Mouse (Mus musculus) kidney, embryonic 16.5 days (tissue): ENCODE data around the gene Rem1. TPM values are rescaled to one million over a fixed set of nuclear protein-coding genes. Genes with fewer than 3 reads are reported as not detected.
"Not testable (repeated sequence)": the region's sequence is repeated elsewhere in the genome, so short reads cannot be mapped to it uniquely, and the experiment has no call there.

Source experiments
- ATAC-seq: fragments of 200-750 bp; cut with Nextera tagmentation; 2 replicates; pipeline ENCODE4 v1.8.0; 2017; ENCODE audit warnings: moderate TSS enrichment; ENCODE audit not compliant: low FRiP score, low TSS enrichment
- H3K27ac ChIP-seq: fragments of 300-500 bp; sonication (generic); 2 replicates; pipeline ENCODE4 v1.5.1; 2014; ENCODE audit warnings: low read length
- H3K27me3 ChIP-seq: fragments of 300-500 bp; sonication (generic); 2 replicates; pipeline ENCODE4 v1.6.1; 2014; ENCODE audit warnings: low read length, control low read depth, mixed read lengths; ENCODE audit not compliant: insufficient read depth
- H3K36me3 ChIP-seq: fragments of 300-500 bp; sonication (generic); 2 replicates; pipeline ENCODE4 v1.6.1; 2014; ENCODE audit warnings: low read length, control low read depth, mixed read lengths; ENCODE audit not compliant: insufficient read depth
- H3K4me1 ChIP-seq: fragments of 300-500 bp; sonication (generic); 2 replicates; pipeline ENCODE4 v1.6.1; 2014; ENCODE audit warnings: low read length, control low read depth, mixed read lengths; ENCODE audit not compliant: insufficient read depth
- H3K4me2 ChIP-seq: fragments of 300-500 bp; sonication (generic); replicated peaks from 2 replicates; pipeline ENCODE4 v1.6.1; 2014; ENCODE audit warnings: low read depth, low read length
- H3K4me3 ChIP-seq: fragments of 300-500 bp; sonication (generic); 2 replicates; pipeline ENCODE4 v1.5.1; 2014; ENCODE audit warnings: mild to moderate bottlenecking, low read length
- H3K9ac ChIP-seq: fragments of 300-500 bp; sonication (generic); replicated peaks from 2 replicates; pipeline ENCODE4 v1.6.1; 2014; ENCODE audit warnings: low read length
- H3K9me3 ChIP-seq: fragments of 300-500 bp; sonication (generic); 2 replicates; pipeline ENCODE4 v1.6.1; 2016; ENCODE audit warnings: low read length, control low read depth
- WGBS: fragments of 180-500 bp; shearing (Covaris S2); extraction: QIAGEN DNeasy Blood & Tissue Kit; methylation state at CpG from one replicate; pipeline ENCODE4 v1.1.7; 2014; 5-methylcytosine and 5-hydroxymethylcytosine counted together
- polyA plus RNA-seq: library from polyadenylated mRNA; unstranded; fragments of >200 nt; fragmentation: Nextera tagmentation; extraction: Ambion mirVana; gene quantifications from 2 replicates; pipeline ENCODE4 v1.2.1, GENCODE M21; 2015

The Rem1 gene
- polyA plus RNA-seq, 1 experiment from 2014 or later, result 59.1 TPM

- no peak overlapping the region for H3K4me3 ChIP-seq
- 38% methylated on average over 6 of the region's 6 CpGs for WGBS
- peak overlapping the region; percentile 99 for H3K27ac ChIP-seq
- H3K4me1 ChIP-seq, result peaks cover 56% of the 10 kb centered on the region
- no peaks in the 10 kb centered on the region for H3K9me3 ChIP-seq
- no peaks in the 10 kb centered on the region for H3K27me3 ChIP-seq
- H3K36me3 ChIP-seq, result peaks cover under 1% of the 10 kb centered on the region; the same call in 1 of the 2 replicates
- no peak for ATAC-seq
- no peak overlapping the region for H3K4me2 ChIP-seq
- H3K9ac ChIP-seq, result no peak overlapping the region
These were observed 12.1 kb downstream of the Rem1 start for GRCm38 (mm10) chr2:152638865-152639264.

DNA sequence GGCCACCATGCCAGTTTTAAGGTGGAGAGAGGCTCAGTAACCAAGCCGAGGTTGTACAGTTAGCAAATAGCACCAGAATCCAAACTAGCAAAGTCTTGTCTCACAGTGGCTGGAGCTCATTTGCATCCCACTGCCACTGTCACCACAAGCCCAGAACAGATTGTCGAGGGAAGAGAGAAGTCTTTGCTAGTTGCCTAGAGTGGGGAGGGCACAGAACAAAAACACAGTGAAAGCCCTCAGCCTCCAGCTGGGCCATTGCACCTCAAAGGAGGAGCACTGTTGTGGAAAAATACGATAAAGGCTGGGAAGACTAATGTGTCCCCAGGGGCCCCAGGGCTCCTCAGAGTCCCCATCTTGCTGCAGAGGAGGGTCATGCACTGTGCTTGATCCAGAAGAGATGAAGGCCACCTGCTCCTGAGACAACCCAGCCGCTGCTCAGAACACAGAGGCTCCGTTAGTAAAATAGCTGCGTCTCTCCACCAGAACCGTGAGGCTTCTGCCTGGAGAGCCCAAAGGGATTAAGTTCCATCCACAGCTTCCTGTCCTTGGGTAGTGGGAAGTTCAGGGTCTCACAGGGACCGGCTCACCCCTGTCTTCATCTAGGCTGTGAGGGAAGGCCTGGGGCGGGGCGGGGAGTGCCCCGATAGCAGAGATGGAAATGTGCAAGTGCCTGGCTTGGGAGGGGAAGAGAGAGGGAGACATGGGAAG lies 12.8 kb downstream of the Rem1 start:
- Histone ChIP-seq H3K36me3 (no peaks in the 10 kb centered on the region), H3K4me3 (no peak overlapping the region), H3K4me2 (0 out of 2 replicates have a peak overlapping the region, but pooled peaks have one; percentile 3), H3K4me1 (peaks cover 51% of the 10 kb centered on the region), H3K27me3 (no peaks in the 10 kb centered on the region), H3K9me3 (no peaks in the 10 kb centered on the region), H3K9ac (peak overlapping the region; percentile 54; the same call in 1 of the 2 replicates), H3K27ac (peak overlapping the region; percentile 99)
- peak; percentile 81 for ATAC-seq
- 6% methylated on average over 11 of the region's 11 CpGs for WGBS

GRCm38 (mm10) chr2:152652901-152653620 lies 26.3 kb downstream of the Rem1 start:
- Histone ChIP-seq H3K4me3 (no peak overlapping the region), H3K9me3 (no peaks in the 10 kb centered on the region), H3K27me3 (no peaks in the 10 kb centered on the region), H3K4me2 (no peak overlapping the region), H3K36me3 (no peaks in the 10 kb centered on the region), H3K9ac (no peak overlapping the region), H3K27ac (no peak overlapping the region), H3K4me1 (peaks cover 14% of the 10 kb centered on the region)
- 56% methylated on average over 10 of the region's 10 CpGs for WGBS
- no peak for ATAC-seq

GRCm38 (mm10) chr2:152653874-152654715 lies 27.3 kb downstream of the Rem1 start:
- Histone ChIP-seq H3K9me3 (no peaks in the 10 kb centered on the region), H3K4me3 (no peak overlapping the region), H3K27me3 (no peaks in the 10 kb centered on the region), H3K27ac (no peak overlapping the region), H3K4me2 (no peak overlapping the region), H3K36me3 (no peaks in the 10 kb centered on the region), H3K4me1 (peaks cover 14% of the 10 kb centered on the region), H3K9ac (no peak overlapping the region)
- 42% methylated on average over 14 of the region's 14 CpGs for WGBS
- no peak for ATAC-seq

DNA sequence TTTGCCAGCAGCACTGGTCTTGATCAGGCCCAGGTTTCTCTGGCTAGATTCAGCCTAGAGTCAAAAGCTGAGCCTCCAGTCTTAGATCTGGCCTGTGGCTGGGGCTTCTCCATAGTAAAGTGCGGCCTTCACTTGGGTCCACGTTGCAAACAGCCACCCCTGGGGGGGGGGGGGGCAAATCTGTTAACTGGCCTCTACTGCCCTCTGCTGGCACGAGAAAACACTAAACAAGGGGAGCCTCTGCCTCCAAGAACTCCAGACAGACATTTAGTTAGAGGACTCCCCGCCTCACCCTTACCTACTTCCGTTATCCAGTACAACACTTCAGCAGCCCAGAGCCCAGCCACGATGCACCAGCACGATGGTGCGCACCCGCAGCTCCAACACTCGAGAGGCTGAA lies 30.6 kb downstream of the Rem1 start:
- ATAC-seq, result no peak
- 66% methylated on average over 10 of the region's 10 CpGs for WGBS

GRCm38 (mm10) chr2:152661163-152661562 lies 34.4 kb downstream of the Rem1 start:
- ATAC-seq, result no peak
- H3K9ac ChIP-seq, result no peak overlapping the region
- H3K4me3 ChIP-seq, result no peak overlapping the region
- H3K27me3 ChIP-seq, result no peaks in the 10 kb centered on the region
- no peaks in the 10 kb centered on the region for H3K9me3 ChIP-seq
- no peaks in the 10 kb centered on the region for H3K36me3 ChIP-seq
- no peaks in the 10 kb centered on the region for H3K4me1 ChIP-seq
- H3K4me2 ChIP-seq, result no peak overlapping the region
- 77% methylated on average over 6 of the region's 6 CpGs for WGBS
- no peak overlapping the region for H3K27ac ChIP-seq

More for the DNA sequence above, 30.6 kb downstream of the Rem1 start:
- Histone ChIP-seq H3K9ac (no peak overlapping the region), H3K27me3 (no peaks in the 10 kb centered on the region), H3K4me3 (no peak overlapping the region), H3K27ac (no peak overlapping the region), H3K9me3 (no peaks in the 10 kb centered on the region), H3K4me1 (peaks cover 14% of the 10 kb centered on the region), H3K4me2 (no peak overlapping the region), H3K36me3 (no peaks in the 10 kb centered on the region)

DNA sequence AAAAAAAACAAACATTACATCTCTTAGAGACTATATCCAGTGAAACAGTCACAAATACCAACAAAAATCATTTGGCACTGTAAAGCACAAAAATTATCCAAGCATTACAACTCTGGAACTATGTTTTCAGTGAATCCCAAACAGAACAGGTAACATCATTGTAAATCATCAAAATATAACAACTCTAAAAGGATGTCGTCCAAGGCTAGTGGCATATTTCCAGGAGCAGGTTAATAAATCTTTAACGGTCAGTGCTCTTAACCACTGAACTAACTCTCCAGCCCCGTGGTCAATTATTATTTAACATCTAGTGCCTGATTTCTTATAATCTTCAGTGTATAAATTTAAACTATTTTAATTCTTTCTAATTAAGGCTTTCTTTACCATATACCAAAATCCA lies 39.4 kb downstream of the Rem1 start:
- H3K4me3 ChIP-seq, H3K27me3 ChIP-seq, H3K36me3 ChIP-seq, H3K9ac ChIP-seq, ATAC-seq, H3K9me3 ChIP-seq, H3K4me2 ChIP-seq, H3K27ac ChIP-seq: not testable (repeated sequence)
- WGBS, result 44% methylated on average over 3 of the region's 3 CpGs
- H3K4me1 ChIP-seq, result peaks cover 11% of the 10 kb centered on the region

DNA sequence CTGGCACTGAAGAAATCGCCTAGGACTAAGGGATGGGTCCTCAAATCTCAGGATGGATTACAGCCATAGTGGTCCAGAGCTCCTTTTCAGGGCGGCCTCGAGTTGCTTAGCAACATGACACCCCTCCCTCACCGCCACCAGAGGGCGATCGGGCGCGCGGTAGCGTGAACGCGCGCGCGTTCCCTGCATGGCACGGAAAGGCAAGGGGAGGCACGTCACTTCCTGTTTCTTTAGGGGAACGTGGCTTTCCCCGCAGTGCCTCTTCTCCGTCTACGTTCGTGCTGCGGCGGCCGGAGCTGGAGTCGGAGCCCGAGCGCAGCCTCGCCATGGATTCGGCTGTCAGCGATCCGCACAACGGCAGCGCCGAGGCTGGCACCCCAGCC lies 42.5 kb downstream of the Rem1 start, which contains the start of gene H13:
Gene H13, plus strand, starts transcription at position 206 of the 383 bp plus-strand sequence.
- ATAC-seq, result peak; percentile 78
- H3K4me3 ChIP-seq, result peak within 1 kb of the TSS; percentile 88
- H3K4me2 ChIP-seq, result peak within 1 kb of the TSS; percentile 68
- H3K27ac ChIP-seq, result peak within 1 kb of the TSS; percentile 90
- H3K36me3 ChIP-seq, result peaks cover 12% of the 10 kb centered on the region; the same call in 1 of the 2 replicates
- H3K9ac ChIP-seq, result peak within 1 kb of the TSS; percentile 93
- H3K9me3 ChIP-seq, result no peaks in the 10 kb centered on the region
- no peaks in the 10 kb centered on the region for H3K27me3 ChIP-seq
- 0% methylated on average over 35 of the region's 35 CpGs for WGBS
- H3K4me1 ChIP-seq, result peaks cover 35% of the 10 kb centered on the region

- Histone ChIP-seq H3K36me3 (peaks cover 18% of the 10 kb centered on the region), H3K9me3 (no peaks in the 10 kb centered on the region), H3K4me3 (peak overlapping the region; percentile 88), H3K9ac (peak overlapping the region; percentile 93), H3K4me2 (peak overlapping the region; percentile 68), H3K27me3 (no peaks in the 10 kb centered on the region), H3K4me1 (peaks cover 38% of the 10 kb centered on the region), H3K27ac (peak overlapping the region; percentile 90)
- 0% methylated on average over 46 of the region's 46 CpGs for WGBS
- peak; percentile 77 for ATAC-seq
These were observed 43.1 kb downstream of the Rem1 start for GRCm38 (mm10) chr2:152669639-152670484.
